Mouse (Mus musculus) myocyte (in vitro differentiated cells): Measurements from ENCODE around the gene Rbm15. TPM values are rescaled to one million over a fixed set of nuclear protein-coding genes. Genes with fewer than 3 reads are reported as not detected.
"Not testable (repeated sequence)": the region's sequence is repeated elsewhere in the genome, so short reads cannot be mapped to it uniquely, and the experiment has no call there.

ENCODE experiments used
- H3K27me3 ChIP-seq: one replicate; pipeline ENCODE4 v1.6.1; 2011; ENCODE audit not compliant: control insufficient read depth, insufficient read depth, insufficient read length
- H3K36me3 ChIP-seq: one replicate; pipeline ENCODE4 v1.6.1; 2011; ENCODE audit not compliant: control insufficient read depth, insufficient read depth
- H3K4me2 ChIP-seq: one replicate; pipeline ENCODE4 v1.6.1; 2011; ENCODE audit warnings: low read depth, control low read depth
- H3K4me3 ChIP-seq: one replicate; pipeline ENCODE4 v1.5.1; 2011; ENCODE audit warnings: mild to moderate bottlenecking, control low read depth, moderate library complexity
- H3K79me2 ChIP-seq: one replicate; pipeline ENCODE4 v1.6.1; 2011; ENCODE audit not compliant: control insufficient read depth, insufficient read depth
- H3ac ChIP-seq: one replicate; pipeline ENCODE4 v1.6.1; 2011; ENCODE audit not compliant: control insufficient read depth, insufficient read length
- CEBPB ChIP-seq: IDR thresholded peaks from 2 replicates; pipeline ENCODE4 v1.6.1; 2011; ENCODE audit warnings: mild to moderate bottlenecking, moderate library complexity; ENCODE audit not compliant: poor library complexity, insufficient read depth, severe bottlenecking
- E2F4 ChIP-seq: IDR thresholded peaks from one replicate; pipeline ENCODE4 v1.6.1; 2011; ENCODE audit warnings: mild to moderate bottlenecking, control low read depth, moderate library complexity; ENCODE audit not compliant: insufficient read depth
- MAX ChIP-seq: IDR thresholded peaks from one replicate; pipeline ENCODE4 v1.6.1; 2011; ENCODE audit warnings: low read depth, mild to moderate bottlenecking, control low read depth
- MYOD1 ChIP-seq, 3 experiments: IDR thresholded peaks; one replicate each; pipeline ENCODE4 v1.6.1; 2011; ENCODE audit warnings: control low read depth in 2 of 3, low read depth in 2 of 3, mild to moderate bottlenecking in 2 of 3, moderate library complexity in 1 of 3; ENCODE audit not compliant: insufficient read length in 2 of 3, control insufficient read depth in 1 of 3
- MYOG ChIP-seq, 3 experiments: IDR thresholded peaks; one replicate each; pipeline ENCODE4 v1.6.1; 2011; ENCODE audit warnings: control low read depth in 2 of 3, low read depth in 2 of 3, mild to moderate bottlenecking in 2 of 3; ENCODE audit not compliant: insufficient read length in 2 of 3, control insufficient read depth in 1 of 3, insufficient read depth in 1 of 3
- POLR2A ChIP-seq: IDR thresholded peaks from one replicate; pipeline ENCODE4 v1.6.1; 2011; ENCODE audit warnings: low read depth, mild to moderate bottlenecking, control low read depth, moderate library complexity; ENCODE audit not compliant: insufficient read length
- POLR2AphosphoS2 ChIP-seq: IDR thresholded peaks from one replicate; pipeline ENCODE4 v1.6.1; 2011; ENCODE audit warnings: low read depth, control low read depth; ENCODE audit not compliant: insufficient read length
- REST ChIP-seq: IDR thresholded peaks from one replicate; pipeline ENCODE4 v1.6.1; 2011; ENCODE audit warnings: mild to moderate bottlenecking, control low read depth, moderate library complexity; ENCODE audit not compliant: insufficient read depth, insufficient read length
- SRF ChIP-seq: IDR thresholded peaks from one replicate; pipeline ENCODE4 v1.6.1; 2011; ENCODE audit warnings: low read depth; ENCODE audit not compliant: control insufficient read depth, insufficient read length
- TCF12 ChIP-seq: IDR thresholded peaks from one replicate; pipeline ENCODE4 v1.6.1; 2011; ENCODE audit warnings: mild to moderate bottlenecking, control low read depth; ENCODE audit not compliant: poor library complexity, insufficient read depth, severe bottlenecking
- TCF3 ChIP-seq: IDR thresholded peaks from one replicate; pipeline ENCODE4 v1.6.1; 2011; ENCODE audit warnings: low read depth, control low read depth; ENCODE audit not compliant: insufficient read length
- USF1 ChIP-seq: IDR thresholded peaks from one replicate; pipeline ENCODE4 v1.6.1; 2011; ENCODE audit warnings: low read depth, mild to moderate bottlenecking, control low read depth, moderate library complexity
- polyA plus RNA-seq: library from polyadenylated mRNA; unstranded; fragments of >200 nt; fragmentation: generic; extraction: Trizol; gene quantifications from one replicate; pipeline ENCODE4 v1.2.1, GENCODE M21; 2012; ENCODE audit warnings: missing spikeins

Rbm15 gene
- polyA plus RNA-seq, 1 experiment = 4.3 TPM

DNA sequence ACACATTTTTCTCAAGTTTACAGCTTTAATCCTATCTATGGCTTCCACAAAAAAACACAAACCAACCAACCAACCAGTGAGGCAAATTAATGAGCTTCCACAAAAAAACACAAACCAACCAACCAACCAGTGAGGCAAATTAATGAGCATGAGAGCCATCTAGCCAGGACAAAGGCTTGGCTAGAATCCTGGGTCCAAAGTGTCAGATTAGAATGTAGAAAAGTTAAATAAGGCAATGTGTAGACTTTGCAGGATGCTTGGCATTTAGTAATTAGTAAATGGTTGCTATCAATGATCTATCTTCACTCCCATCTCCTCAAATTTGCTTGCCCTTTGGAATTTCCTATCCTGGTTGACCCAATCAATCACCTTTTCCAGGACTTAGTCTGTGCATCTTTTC is 11.7 kb downstream of the Rbm15 start:
- peaks cover 31% of the 10 kb centered on the region for H3K36me3 ChIP-seq
- H3K4me2 ChIP-seq = no peak overlapping the region
- no peak overlapping the region for H3K4me3 ChIP-seq
- H3K27me3 ChIP-seq = no peaks in the 10 kb centered on the region
- TF ChIP-seq SRF (no peak), E2F4 (no peak), POLR2A (no peak), MYOD1 (IDR thresholded peaks at IDR 0.05; ENCODE audit: control insufficient read depth in 1 of 3, insufficient read length in 2 of 3, low read depth in 2 of 3) (no peak), CEBPB (no peak), MAX (no peak), REST (no peak), USF1 (no peak), TCF3 (no peak), MYOG (IDR thresholded peaks at IDR 0.05; ENCODE audit: control insufficient read depth in 1 of 3, insufficient read depth in 1 of 3, insufficient read length in 2 of 3, low read depth in 2 of 3) (no peak), TCF12 (no peak), POLR2AphosphoS2 (no peak)
- peaks cover 99% of the 10 kb centered on the region for H3K79me2 ChIP-seq
- no peak overlapping the region for H3ac ChIP-seq

DNA sequence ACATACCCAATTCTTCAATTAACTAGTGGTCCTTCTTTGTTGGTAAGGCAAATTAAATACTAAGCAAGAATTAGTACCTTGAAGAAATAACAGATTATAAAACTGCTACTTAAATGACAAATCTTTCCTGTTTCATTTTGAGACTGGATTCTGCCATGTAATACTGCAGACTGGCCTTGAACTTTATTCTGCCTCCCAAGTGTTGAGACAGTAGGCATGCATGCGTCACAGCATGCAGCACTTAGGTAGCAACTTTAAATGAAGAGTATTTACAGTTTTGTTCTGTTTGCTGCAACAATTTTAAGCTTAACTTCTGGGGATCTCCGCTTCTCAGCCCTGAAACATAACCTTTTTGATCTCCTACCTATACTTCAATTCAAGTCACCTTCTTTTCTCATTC is 12.3 kb downstream of the Rbm15 start:
- no peak for TF ChIP-seq MYOG (IDR thresholded peaks at IDR 0.05; ENCODE audit: control insufficient read depth in 1 of 3, insufficient read depth in 1 of 3, insufficient read length in 2 of 3, low read depth in 2 of 3)
- TF ChIP-seq E2F4 = no peak
- no peak for TF ChIP-seq MAX
- no peak for TF ChIP-seq USF1
- TF ChIP-seq POLR2A = no peak
- peaks cover 99% of the 10 kb centered on the region for H3K79me2 ChIP-seq
- no peaks in the 10 kb centered on the region for H3K27me3 ChIP-seq
- no peak overlapping the region for H3ac ChIP-seq
- H3K4me3 ChIP-seq = no peak overlapping the region
- H3K36me3 ChIP-seq = peaks cover 31% of the 10 kb centered on the region
- no peak overlapping the region for H3K4me2 ChIP-seq

DNA sequence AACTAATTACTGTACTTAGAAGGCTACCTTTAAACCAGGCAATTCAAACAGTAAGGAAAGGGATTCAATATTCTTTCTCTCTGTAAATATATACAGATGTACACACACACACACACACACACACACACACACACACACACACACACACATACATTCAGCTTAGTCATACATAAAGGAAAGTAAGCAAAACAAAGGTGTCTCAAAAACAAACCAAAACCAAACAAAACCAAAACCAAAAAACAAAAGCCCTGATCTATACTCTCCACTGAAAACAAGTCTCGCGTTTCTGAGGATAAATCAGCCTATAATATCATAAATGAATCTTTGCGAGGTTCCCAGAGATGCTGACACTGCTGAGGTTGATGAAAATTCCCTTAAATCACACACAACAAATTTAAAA is 16.1 kb downstream of the Rbm15 start:
- Histone ChIP-seq H3K4me3 (no peak overlapping the region), H3K36me3 (peaks cover 9% of the 10 kb centered on the region), H3K79me2 (peaks cover 99% of the 10 kb centered on the region), H3K4me2 (peak overlapping the region; percentile 13), H3ac (no peak overlapping the region), H3K27me3 (no peaks in the 10 kb centered on the region)
- TF ChIP-seq MAX (no peak), E2F4 (no peak), REST (no peak), USF1 (no peak), POLR2A (no peak), MYOD1 (IDR thresholded peaks at IDR 0.05; ENCODE audit: control insufficient read depth in 1 of 3, insufficient read length in 2 of 3, low read depth in 2 of 3) (no peak), MYOG (IDR thresholded peaks at IDR 0.05; ENCODE audit: control insufficient read depth in 1 of 3, insufficient read depth in 1 of 3, insufficient read length in 2 of 3, low read depth in 2 of 3) (no peak), POLR2AphosphoS2 (no peak)

DNA sequence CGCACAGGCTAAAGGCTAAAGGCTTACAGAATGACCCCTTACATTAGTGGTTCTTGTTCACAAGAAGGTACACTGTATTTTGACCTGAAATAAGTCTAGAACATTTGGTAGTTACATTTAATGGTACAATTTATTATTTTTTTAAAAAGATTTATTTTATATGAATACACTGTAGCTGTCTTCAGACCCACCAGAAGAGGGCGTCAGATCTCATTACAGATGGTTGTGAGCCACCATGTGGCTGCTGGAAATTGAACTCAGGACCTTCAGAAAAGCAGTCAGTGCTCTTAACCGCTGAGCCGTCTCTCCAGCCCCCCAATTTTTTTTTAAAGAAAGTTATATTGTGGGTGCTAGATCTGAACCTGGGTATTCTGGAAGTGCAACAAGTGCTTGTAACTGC is 36.6 kb downstream of the Rbm15 start:
- not testable (repeated sequence) for H3K27me3 ChIP-seq, H3K4me2 ChIP-seq, H3K79me2 ChIP-seq, H3K4me3 ChIP-seq, H3ac ChIP-seq, H3K36me3 ChIP-seq

DNA sequence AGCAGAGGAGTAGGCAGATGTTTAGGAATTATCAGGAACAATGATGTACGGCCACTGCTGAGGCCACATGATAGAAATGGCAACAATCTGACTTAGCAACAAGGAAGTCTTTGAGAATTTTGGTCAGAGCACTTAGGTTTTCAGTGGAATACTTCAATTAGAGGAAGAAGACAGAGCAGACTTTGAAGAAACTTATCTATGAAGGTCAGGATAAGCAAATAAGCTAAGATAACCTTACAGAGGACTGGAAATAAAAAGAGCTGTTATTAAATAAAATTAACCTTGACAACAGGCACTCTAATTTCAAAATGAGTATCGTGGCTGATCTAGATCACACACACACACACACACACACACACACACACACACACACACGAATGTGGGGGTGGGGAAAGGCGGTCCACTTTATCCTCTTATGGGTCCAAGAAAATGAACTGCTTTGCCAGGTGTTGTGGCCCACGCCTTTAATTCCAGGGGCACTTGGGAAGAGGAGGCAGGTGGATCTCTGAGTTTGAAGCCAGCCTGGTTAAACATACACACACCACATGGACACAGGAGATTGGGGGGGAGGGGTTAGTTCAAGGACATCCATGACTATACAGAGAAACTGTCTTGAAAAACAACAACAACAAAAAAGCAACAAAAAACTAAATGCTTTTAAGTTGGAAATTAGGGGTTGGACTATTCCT is 37.7 kb downstream of the Rbm15 start:
- Histone ChIP-seq H3K36me3 (peaks cover 3% of the 10 kb centered on the region), H3K4me2 (no peak overlapping the region), H3K79me2 (no peaks in the 10 kb centered on the region), H3K4me3 (no peak overlapping the region), H3ac (no peak overlapping the region), H3K27me3 (no peaks in the 10 kb centered on the region)
- TF ChIP-seq CEBPB = no peak
- TF ChIP-seq MYOD1 (IDR thresholded peaks at IDR 0.05; ENCODE audit: control insufficient read depth in 1 of 3, insufficient read length in 2 of 3, low read depth in 2 of 3) = no peak
- TF ChIP-seq USF1 = no peak
- TF ChIP-seq POLR2A = no peak
- no peak for TF ChIP-seq SRF
- no peak for TF ChIP-seq TCF12
- no peak for TF ChIP-seq REST
- no peak for TF ChIP-seq TCF3
- TF ChIP-seq POLR2AphosphoS2 = no peak
- TF ChIP-seq MYOG (IDR thresholded peaks at IDR 0.05; ENCODE audit: control insufficient read depth in 1 of 3, insufficient read depth in 1 of 3, insufficient read length in 2 of 3, low read depth in 2 of 3) = no peak
- TF ChIP-seq E2F4 = no peak
- TF ChIP-seq MAX = no peak
